Mouse (Mus musculus): ENCODE data around the gene Ankrd2. TPM values are rescaled to one million over a fixed set of nuclear protein-coding genes. Genes with fewer than 3 reads are reported as not detected.

Gene Ankrd2
- total RNA-seq, 2 experiments from 2014 or later, result 0.30 TPM; not detected in 1

- no peak for DNase-seq (ENCODE audit: low spot score in 2 of 2)
Measured at GRCm38 (mm10) chr19:42015001-42015400, 20.8 kb upstream of the Ankrd2 start.

- no peak for DNase-seq (ENCODE audit: low spot score in 2 of 2)
Measured at GRCm38 (mm10) chr19:42016251-42016650, 19.5 kb upstream of the Ankrd2 start.

GRCm38 (mm10) chr19:42016840-42017239 lies 19.0 kb upstream of the Ankrd2 start:
- DNase-seq (ENCODE audit: low spot score in 2 of 2), result peak; percentile 36 to 37

- DNase-seq (ENCODE audit: low spot score in 2 of 2), result peak; percentile 50 to 76
Measured at GRCm38 (mm10) chr19:42017399-42018247, 18.2 kb upstream of the Ankrd2 start.

- no peak for DNase-seq (ENCODE audit: low spot score in 2 of 2)
Measured at GRCm38 (mm10) chr19:42019011-42019522, 16.7 kb upstream of the Ankrd2 start.

GRCm38 (mm10) chr19:42021681-42022541 lies 13.9 kb upstream of the Ankrd2 start:
- no peak for DNase-seq (ENCODE audit: low spot score in 2 of 2)

- DNase-seq (ENCODE audit: low spot score in 2 of 2), result no peak
Measured at GRCm38 (mm10) chr19:42022542-42022848, 13.3 kb upstream of the Ankrd2 start.

- DNase-seq (ENCODE audit: low spot score in 2 of 2), result peak; percentile 65 to 94
Measured at GRCm38 (mm10) chr19:42026158-42026557, 9.6 kb upstream of the Ankrd2 start.

GRCm38 (mm10) chr19:42031112-42031511 lies 4.7 kb upstream of the Ankrd2 start:
- no peak for DNase-seq (ENCODE audit: low spot score in 2 of 2)

- DNase-seq (ENCODE audit: low spot score in 2 of 2), result no peak
Measured at GRCm38 (mm10) chr19:42033611-42034010, 2.2 kb upstream of the Ankrd2 start.

- DNase-seq (ENCODE audit: low spot score in 2 of 2), result peak in 1 of 2 experiments; percentile 36
Measured at GRCm38 (mm10) chr19:42034146-42034775, 1.5 kb upstream of the Ankrd2 start.

- peak in 1 of 2 experiments; percentile 46 for DNase-seq (ENCODE audit: low spot score in 2 of 2)
Measured at GRCm38 (mm10) chr19:42034881-42035455, 832 bp upstream of the Ankrd2 start.

- no peak for DNase-seq (ENCODE audit: low spot score in 2 of 2)
Measured at GRCm38 (mm10) chr19:42036357-42036756, 557 bp downstream of the Ankrd2 start.

- no peak for DNase-seq (ENCODE audit: low spot score in 2 of 2)
Measured at GRCm38 (mm10) chr19:42037167-42037702, 1.4 kb downstream of the Ankrd2 start.

GRCm38 (mm10) chr19:42038310-42038709 lies 2.5 kb downstream of the Ankrd2 start:
- no peak for DNase-seq (ENCODE audit: low spot score in 2 of 2)

GRCm38 (mm10) chr19:42043988-42044387 lies 8.2 kb downstream of the Ankrd2 start:
- no peak for DNase-seq (ENCODE audit: low spot score in 2 of 2)

- peak; percentile 25 to 65 for DNase-seq (ENCODE audit: low spot score in 2 of 2)
Measured at GRCm38 (mm10) chr19:42045269-42046102, 9.7 kb downstream of the Ankrd2 start, which contains the start of gene Hoga1. Hoga1 (plus strand) TSS chr19:42045610.

- DNase-seq (ENCODE audit: low spot score in 2 of 2), result no peak
Measured at GRCm38 (mm10) chr19:42050251-42050650, 14.5 kb downstream of the Ankrd2 start.

GRCm38 (mm10) chr19:42051351-42051750 lies 15.6 kb downstream of the Ankrd2 start:
- DNase-seq (ENCODE audit: low spot score in 2 of 2), result no peak

GRCm38 (mm10) chr19:42051948-42052347 lies 16.1 kb downstream of the Ankrd2 start, which contains the start of gene 4933411K16Rik:
4933411K16Rik (plus strand) TSS chr19:42052248.
- DNase-seq (ENCODE audit: low spot score in 2 of 2), result no peak

All from layer of hippocampus, adult 18-20 months (tissue).